Mouse (Mus musculus) CH12F3 (cell line): ENCODE data around the gene Cdk5r2.
"Not testable (repeated sequence)": the region's sequence is repeated elsewhere in the genome, so short reads cannot be mapped to it uniquely, and the experiment has no call there.

Source experiments
- in situ Hi-C: fragments of 300-500 bp; cut with MboI; formaldehyde crosslinking; loops from 2 replicates; pipeline ENCODE4 v1.14.3; 2020; ENCODE audit warnings: low sequenced_read_pairs

The Cdk5r2 gene

DNA sequence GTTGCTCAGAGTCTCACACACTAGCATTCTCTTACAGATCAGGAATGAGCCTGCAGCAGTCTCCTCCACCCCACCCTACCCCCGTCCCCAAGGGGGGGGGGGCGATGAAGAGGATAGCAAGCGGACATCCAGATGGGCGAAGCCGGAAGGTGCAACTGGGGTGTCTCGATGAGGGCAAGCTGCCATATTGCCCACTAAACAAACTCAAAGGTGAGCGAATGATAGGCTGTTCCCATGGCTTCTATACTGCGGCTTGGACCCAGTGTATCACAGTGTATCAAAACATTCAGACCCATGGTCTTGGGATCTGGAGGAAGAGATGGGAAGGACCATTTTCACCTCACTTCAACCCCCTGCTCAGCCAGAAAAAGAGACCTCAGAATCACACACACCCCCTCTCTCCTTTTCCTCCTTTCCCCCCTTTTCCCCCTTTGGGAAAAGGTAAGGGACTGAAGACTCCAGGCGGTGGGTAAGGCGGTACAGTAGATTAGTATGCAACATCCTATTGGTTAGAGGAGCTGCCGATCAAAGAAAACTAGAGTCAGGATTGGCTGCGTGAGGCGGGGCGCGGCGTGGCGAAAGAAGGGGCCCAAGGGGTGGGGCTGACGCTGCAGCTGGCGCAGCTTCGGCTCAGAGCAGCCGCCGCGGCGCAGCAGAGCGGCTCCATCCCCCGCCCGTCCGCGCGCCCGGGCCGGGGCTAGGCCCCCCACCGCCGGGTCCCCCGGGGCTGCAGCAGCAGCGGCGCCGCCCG is at the start of gene Cdk5r2:
TSS of gene Cdk5r2 (plus strand) at position 629 of the 751 bp plus-strand sequence.
- in situ Hi-C loops, result no loop called here

DNA sequence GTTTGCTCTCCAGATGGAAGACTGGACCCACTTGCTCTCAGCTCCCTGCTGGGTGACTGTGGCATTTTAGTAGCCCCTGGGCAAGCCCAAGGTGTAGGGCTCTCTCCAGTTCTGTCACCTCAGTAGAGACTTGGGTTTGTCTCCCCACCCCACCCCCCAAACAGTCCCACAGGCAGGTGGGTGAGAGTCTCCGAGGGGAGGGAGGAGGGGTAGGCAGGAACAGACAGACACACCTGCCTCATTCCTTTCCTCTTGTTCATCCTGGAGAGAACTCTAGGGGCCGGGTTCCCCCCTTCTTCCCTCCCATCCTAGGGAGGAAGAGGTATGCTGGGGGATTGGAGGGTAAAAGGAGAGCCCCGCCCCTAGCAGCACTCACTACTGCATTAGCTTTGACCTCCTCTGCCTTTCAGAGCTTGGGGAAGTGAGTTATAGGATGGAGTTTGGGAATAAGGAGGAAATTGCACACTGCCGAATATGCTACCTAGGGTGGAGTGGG is 49.3 kb upstream of the Cdk5r2 start:
- in situ Hi-C loops, result no loop called here

DNA sequence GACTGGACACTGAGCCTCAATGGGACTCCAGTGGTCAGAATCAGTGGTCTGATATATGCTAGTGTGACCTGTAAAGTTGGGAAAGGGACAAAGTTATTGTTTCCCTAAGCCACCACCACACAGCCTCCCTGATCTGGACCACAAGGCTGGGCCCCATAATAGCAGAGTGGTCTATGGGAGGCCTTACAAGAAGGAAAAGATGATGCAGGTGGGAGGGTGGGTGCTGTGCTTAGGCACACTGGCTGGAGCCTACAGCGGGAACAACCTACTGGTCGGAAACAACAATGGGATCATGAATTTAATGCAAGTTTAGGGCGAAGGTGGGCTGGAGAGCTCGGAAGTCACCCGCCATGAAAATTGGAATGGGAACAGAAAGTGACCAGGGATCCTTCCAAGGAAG is 48.9 kb upstream of the Cdk5r2 start:
- in situ Hi-C loops, result no loop called here

DNA sequence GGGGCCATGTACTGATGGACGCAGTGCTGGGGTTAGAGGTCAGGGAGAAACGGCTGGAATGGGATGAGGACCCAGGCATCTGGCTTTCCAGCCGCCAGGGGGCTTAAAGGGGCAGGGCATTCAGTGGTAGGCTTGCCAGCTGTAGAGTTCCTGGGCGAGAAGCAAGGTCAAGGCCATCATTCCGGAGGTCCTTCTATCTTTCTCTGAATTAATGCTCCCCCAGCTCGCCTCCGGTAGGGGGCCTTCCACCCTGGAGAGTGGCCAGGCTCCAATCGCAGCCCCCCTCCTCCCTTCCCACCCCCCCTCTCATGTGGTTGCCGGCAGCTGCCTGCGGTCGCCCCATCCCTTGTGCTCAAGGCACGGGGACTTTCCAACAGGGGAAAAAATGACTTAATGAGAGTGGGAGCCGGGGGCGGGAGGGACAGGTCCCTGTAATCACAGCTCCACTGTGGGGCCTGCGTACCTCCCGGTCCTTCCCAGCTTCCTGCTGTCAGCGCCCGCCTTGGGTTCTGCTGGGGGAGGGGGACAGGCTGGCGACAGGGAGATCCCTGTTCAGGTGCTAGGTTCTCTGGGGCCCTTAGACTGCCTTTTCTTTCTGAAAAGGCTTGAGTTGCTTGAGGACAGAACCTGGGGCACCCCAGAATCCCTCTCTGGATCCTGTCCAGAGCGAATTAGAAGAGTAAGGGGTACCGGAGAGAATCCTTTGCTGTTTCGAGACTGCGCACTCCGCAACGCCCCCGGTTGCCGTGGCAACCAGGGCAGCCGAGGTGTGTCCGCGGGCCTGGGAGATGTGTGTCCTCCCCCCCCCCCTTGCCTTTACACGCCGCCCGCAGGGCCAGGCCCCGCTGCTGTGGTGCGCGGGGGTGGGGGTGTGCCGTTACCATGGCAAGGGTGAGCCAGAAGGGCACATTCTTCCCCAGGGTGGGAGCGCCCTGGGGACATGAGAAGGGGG is 48.1 kb upstream of the Cdk5r2 start:
- in situ Hi-C loops, result no loop called here

DNA sequence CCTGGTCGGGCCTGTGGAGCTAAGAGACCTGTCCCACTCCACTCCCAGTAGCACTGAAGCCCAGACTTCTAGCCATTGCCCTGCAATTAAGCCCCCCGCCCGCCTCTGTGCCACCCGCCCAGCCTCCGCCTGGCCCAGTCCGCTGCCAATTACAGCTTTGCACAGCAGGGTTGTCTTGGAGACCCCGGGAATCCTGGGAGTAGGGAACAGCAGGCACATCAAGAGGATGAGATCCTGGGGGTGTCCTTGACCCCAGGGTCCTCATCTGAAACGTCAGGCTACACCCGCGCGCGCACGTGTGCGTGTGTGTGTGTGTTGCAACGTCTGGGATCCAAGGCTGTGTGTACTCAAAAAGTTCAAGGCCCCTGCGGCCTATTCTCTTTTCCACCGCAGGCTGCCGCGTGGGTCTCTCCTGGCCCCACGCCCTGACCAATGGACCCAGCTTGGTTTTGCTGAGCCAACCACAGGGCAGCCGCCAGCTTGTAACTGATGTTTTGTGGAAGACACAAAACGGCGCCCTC is 47.1 kb upstream of the Cdk5r2 start:
- in situ Hi-C loops, result no loop called here

DNA sequence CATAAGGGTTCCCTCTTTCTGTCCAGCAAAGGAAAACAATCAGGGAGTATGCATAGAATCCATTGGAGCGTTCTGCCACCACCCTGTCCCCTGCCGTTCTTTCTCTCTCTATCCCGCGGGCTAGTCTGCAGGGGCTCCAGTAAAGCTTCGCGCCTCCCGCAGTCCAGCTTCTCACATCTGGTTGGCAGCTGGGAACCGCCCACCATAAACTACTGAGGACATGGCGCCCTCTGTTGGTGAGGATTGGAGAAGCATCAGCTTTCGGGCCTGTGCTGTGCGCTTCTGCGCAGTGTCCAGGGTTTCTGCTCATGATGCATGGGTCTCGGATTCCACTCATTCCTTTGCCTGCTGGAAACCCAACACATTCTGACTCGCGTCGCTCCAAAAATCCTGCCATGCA is 46.7 kb upstream of the Cdk5r2 start:
- in situ Hi-C loops, result no loop called here

DNA sequence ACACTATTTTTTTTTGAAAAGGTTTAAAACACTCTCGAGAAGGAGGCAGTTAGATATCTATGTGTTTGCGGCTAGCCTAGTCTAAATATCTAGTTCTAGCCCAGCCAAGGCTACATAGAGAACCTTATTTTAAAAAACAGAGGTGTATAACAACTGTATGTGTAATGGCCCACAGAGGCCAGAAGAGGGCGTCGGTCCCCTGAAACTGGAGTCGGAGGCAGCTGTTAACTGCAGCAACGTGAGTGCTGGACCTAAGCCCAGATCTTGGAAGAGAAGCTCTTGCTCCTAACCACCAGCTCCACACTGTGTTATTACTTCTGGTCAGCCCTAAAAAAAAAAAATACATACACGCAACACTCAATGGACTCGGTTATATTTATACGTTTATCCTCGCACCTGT is 45.7 kb upstream of the Cdk5r2 start:
- in situ Hi-C loops, result no loop called here

DNA sequence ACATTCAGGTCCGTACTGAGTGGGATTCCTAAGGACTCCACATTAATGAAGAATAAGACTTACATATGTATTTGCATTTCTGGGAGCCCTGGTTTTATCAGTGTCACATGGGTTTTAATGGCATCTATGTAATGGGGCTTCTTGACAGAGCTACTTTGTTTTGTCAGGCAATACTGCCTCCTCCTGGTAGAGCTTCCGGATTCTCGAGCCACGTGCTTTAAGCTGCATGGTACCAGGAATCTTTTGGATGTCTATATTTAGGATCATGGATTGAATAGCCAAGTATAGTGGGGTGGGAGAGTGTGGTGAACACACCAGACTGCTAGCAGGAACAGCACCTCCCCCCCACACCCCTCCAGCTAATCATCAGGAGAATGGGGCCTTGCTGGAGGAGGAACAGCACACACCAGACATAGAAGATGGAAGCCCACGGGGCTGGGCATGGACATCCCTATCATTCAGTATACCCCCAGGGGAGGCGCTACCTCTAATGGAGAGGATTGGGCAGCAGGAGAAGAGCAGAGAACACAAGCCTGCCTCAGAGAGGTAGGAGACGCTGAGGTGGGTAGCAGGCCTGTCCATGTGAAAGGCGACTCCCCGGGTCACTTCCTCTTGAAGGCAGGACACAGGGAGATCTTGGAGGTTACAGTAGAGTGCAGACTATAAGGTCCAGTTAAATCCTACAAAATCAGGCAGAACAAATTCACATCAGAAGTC is 39.6 kb upstream of the Cdk5r2 start:
- in situ Hi-C loops, result no loop called here

DNA sequence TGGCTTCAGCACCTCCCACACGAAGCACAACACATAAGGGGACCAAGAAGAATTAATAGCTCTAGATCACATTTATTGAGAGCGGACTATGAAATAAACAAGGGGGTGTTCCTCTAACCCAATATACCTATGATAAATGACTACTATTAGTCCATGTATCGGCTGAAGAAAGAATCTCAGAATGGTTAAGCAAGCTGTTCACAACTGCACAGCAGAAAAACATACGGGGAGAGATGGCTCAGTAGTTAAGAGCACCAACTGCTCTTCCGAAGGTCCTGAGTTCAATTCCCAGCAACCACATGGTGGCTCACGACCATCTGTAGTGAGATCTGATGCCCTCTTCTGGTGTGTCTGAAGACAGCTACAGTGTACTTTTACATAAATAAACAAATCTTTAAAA is 38.8 kb upstream of the Cdk5r2 start:
- in situ Hi-C loops, result not testable (repeated sequence)

DNA sequence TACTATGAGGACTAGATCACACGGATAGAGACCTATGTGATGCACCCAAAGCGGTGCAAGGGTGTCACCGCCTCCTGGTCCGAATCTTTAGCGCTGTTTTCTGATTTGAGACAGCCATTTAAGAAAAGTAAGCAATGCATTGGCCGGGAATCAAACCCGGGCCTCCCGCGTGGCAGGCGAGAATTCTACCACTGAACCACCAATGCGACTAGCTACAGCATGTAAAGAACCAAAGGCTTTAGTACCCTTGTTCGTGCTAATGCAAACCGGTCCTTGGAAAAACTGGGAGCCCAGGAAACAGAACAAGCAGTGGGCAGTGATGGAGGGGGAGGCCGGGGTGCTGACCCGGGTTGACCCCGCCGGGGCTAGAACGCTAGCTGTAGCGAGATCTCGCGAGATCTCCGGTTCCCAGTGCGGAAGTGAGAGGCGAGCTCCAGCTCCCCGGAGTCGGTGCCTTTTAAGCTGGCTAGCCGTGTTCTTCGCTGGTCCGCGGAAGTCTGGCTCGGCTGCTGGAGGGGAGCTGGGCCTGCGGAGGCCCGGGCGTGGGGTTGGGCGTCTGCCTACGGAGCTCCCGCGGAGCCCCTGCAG is 38.0 kb upstream of the Cdk5r2 start:
- in situ Hi-C loops, result no loop called here

DNA sequence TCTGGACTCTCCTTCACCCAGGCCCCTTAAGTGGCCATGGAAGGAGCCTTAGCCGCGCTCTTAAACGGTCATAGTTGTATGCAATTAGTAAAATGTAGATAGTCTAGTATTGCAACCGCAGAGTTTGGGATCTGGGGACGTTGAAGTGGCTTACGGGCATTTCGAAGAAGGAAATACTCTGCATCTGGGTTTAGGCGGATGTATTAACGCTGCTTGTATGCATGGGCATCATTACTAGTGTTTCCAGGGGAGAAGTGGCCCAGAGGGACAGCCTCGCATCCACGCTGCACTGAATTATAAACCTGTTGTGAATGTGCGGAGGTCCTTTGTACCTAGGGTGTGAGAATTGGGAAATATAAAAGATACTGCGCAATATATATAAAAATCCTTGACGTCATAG is 37.5 kb upstream of the Cdk5r2 start:
- in situ Hi-C loops, result no loop called here

DNA sequence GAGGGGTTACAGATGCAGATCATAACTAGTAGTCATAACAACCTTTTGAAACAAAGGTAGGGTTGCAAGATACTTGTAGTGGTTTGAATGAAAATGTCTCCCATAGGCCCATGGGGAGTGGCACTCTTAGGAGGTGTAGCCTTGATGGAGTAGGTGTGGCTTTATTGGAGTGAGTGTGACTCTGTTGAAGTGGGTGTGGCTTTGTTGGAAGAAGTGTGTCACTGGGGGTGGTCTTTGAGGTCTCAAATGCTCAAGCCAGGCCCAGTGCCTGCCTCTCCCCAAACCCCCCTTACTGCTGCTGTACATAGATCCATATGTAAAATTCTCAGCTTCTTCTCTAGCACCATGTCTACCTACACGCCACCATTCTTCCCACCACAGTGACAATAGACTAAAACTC is 36.2 kb upstream of the Cdk5r2 start:
- in situ Hi-C loops, result no loop called here

DNA sequence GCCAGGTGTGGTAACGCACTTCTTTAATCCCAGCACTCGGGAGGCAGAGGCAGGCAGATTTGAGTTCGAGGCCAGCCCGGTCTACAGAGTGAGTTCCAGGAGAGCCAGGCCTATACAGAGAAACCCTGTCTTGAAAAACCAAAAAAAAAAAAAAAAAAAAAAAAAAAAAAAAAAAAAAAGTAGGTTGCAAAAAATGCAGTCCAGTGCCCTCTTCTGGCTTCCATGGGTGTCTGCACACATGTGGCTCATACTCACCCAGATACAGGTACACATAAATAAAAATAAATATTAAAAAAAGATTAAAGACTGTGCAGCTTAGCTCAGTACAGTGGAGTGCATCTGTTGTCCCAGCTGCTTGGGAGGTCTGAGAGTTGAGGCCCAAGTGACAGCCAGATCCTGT is 31.1 kb upstream of the Cdk5r2 start:
- in situ Hi-C loops, result not testable (repeated sequence)

DNA sequence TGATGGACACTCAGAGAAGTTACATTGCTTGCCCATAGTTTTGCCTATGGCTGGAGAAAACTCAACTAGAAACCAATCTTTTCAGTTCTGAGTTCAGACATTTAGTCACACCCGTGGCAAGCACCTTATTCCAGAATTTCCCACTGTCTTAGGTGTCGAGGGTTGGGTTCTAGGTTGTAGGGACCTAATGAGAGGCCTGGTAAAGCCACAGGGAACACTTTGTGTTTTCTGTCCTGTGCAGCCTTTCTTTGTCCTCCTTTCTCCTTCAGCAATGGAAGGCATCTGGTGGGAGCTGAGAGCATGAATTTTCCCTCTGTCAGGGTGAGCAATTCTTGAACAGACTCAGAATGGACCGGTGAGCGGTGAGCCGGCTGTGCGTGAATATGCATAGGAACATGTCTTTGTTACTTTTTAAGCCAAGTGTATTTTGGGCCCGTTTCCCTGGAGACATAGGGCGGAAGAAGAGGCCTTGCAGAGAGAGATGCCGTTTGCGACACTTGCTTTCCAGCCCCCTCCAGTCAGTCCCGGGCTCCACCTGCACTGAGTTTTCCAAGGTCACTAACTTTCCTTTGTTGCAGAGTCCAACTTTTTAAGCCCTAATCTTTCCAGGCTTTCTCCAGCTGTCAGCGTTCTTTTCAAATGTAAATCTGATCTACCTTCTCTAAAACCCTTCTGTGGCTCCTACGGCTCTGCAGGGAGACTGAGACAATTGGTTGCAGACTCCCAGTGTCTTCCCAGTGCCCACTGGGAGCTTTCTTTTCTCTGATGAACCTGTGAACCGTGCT is 30.0 kb upstream of the Cdk5r2 start:
- in situ Hi-C loops, result no loop called here

DNA sequence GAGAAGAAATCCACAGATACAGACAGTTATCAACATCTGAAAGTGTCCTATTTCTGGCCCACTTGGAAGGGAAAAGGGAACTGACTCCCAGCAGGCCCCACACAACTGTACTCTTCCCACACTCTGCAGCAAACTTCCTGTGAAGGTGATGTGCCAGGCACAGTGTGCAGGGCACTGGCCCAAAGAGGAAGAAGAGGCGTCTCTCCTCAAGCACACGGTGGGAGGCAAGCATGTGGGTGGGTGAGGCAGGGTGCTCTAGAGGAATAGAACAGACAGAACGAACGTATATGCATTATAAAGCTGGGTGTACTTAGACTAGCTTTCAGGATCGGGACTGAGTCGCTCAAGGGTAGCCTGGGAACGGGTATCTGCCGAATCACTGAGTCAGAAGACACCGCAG is 24.7 kb upstream of the Cdk5r2 start:
- in situ Hi-C loops, result no loop called here

DNA sequence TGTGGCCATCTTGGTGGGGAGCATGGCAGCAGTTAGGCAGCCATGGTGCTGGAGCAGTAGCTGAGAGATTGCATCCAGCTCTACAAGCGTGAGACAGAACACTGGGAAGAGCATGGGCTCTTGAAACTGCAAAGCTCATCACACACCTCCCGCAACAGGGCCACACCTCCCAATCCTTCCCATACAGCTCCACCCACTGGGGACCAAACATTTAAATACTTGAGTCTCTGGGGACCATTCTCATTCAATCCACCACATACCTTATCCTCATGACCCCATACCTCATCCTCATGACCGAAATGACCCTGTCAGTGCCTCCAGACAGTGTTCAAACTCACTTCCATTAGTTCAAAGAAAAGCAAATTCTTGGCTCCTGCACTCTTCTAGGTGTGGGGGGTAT is 21.5 kb upstream of the Cdk5r2 start:
- in situ Hi-C loops, result no loop called here

DNA sequence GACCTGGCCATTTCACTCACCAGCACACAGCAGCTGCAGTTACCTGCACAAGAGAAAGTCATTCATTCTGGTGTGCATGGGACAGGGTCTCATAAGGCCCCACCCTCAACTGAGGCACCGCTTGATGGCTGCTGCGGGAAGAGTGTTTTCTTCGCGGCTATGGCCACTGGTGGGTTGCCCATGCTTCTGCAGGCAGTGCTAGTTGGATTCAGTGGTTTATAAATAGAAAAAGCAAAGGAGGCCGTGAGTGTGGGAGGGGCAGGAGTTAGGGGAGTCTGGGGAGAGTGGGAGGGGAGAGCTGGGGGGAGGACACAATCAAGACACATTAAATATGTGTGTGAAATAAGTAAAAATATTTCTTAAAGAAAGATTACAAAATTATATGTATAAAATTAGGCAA is 11.6 kb upstream of the Cdk5r2 start:
- in situ Hi-C loops, result no loop called here

DNA sequence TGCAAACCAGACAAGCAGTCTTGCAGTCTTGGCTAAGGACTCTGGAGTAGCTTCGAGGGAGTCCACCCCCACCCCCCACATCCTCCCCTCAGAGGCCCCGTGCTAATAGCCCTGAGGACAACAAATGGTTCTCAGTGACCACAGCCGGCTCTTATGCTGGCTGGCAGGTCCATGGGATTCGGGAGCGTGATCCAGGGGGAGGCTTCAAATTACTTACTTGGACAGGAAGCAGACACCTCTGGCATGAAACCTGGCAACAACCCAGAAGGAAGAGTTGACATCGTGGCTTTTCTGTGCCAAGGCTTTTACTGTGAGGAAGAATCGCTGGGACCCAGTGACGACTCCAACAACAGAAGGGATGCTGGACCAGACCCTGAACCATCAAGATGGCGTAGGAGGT is 8.4 kb upstream of the Cdk5r2 start:
- in situ Hi-C loops, result no loop called here

DNA sequence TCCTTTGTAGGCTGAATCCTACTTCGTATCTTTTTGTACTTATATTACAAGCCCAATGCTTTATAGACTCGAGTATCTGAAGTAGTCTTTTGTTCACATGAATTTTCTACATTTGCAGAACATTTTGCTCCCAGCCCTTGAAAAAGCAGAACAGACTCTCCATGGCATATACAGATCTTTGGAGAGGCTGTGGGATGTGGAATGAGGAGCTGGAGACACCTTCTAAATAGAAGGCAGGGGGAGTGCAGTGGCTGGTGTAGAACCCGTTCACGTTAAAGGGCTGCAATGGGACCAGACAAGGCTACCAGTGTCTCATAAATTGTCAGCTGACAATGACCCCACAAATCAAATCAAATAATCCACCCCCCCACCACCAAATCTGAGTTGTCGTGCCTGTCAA is 5.8 kb upstream of the Cdk5r2 start:
- in situ Hi-C loops, result no loop called here

DNA sequence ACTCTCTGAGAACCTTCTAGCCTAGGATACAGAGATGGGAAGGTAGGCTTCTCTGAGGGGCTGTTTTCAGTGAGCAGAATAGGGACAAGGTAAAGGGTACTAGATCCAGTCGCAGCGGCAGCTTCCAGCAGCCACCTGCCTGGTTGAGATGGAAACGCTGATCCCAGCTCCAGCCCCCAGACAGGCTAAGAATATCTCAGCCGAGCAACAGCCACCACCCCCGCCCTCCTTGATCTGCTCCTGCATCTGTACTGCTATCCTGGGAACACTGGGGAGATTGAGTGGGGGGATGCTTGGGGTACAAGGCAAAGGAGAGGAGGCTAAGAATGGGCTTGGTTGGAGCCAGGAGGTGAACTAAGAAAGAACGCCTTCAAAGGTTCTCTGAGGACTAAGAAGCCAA is 4.5 kb upstream of the Cdk5r2 start:
- in situ Hi-C loops, result no loop called here
